Mouse (Mus musculus): ENCODE data around the gene Abca17. TPM values are rescaled to one million over a fixed set of nuclear protein-coding genes. Genes with fewer than 3 reads are reported as not detected.
A peak's percentile ranks its signal among the peaks of the same experiment; 100 is the strongest.

Gene Abca17
- polyA plus RNA-seq, 1 experiment from 2014 or later: not detected

DNA sequence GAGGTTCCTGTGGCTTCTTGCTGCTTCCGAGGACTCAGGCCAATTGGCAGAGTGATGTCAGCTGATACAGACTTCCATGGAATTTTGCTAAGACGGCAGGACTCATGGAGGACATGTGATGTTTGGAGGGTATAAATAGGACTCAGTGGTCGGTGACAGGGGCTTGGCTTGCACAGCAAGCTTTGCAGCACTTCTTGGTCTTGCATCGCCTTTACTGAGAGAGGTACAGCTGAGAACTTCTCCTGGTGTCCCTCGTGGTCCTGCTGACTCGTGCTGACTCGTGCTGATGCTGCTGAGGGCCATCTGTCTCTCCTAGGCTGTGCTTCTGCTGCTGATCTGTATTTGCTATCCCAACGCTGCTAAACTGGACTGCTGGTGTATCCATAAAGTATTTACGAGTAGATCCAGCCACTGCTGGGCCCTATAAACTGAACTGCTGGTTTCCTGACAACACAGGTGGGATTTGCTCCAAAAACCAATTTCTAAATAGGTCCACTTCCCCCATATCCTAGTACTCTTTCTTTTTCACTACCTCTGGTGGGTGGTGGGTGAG, 67.5 kb downstream of the Abca17 start:
- H3K4me2 ChIP-seq (replicated peaks; ENCODE audit: low read depth): no peak overlapping the region
- H3K9me3 ChIP-seq (ENCODE audit: control insufficient read depth): no peaks in the 10 kb centered on the region
- no peaks in the 10 kb centered on the region for H3K4me1 ChIP-seq (replicated peaks; ENCODE audit: control insufficient read depth, insufficient read depth, low read length)
- no peaks in the 10 kb centered on the region for H3K27me3 ChIP-seq (replicated peaks; ENCODE audit: control insufficient read depth, insufficient read depth, low read length)
- no peaks in the 10 kb centered on the region for H3K36me3 ChIP-seq (ENCODE audit: control insufficient read depth, insufficient read depth)
- WGBS: 61% methylated on average over 9 of the region's 9 CpGs
- TF ChIP-seq CTCF (IDR thresholded peaks at IDR 0.05; ENCODE audit: low read depth): no peak
- no peak overlapping the region for H3K9ac ChIP-seq (ENCODE audit: low read depth, low read length)
- H3K4me3 ChIP-seq (ENCODE audit: low read depth, low read length): no peak overlapping the region
- H3K27ac ChIP-seq (ENCODE audit: low read depth, low read length): no peak overlapping the region
- ATAC-seq: no peak

DNA sequence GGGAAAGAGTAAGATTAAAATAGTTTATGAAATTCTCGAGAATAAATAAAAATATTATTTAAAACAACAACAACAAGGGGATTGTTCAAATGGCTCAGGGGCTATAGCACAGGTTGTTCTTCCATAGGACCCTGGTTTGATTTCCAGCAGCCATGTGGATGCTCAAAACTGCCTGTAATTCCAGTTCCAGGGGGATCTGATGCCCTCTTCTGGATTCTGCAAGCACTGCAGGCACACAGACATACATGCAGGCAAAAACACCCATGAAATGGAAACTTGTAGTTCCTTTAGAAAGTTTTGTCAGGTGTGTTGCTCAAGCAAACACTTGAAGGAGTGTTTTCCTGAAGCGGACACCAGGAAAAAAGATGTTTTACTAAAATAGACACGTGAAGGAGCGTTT, 68.2 kb downstream of the Abca17 start:
- no peaks in the 10 kb centered on the region for H3K4me1 ChIP-seq (replicated peaks; ENCODE audit: control insufficient read depth, insufficient read depth, low read length)
- no peak overlapping the region for H3K9ac ChIP-seq (ENCODE audit: low read depth, low read length)
- H3K36me3 ChIP-seq (ENCODE audit: control insufficient read depth, insufficient read depth): no peaks in the 10 kb centered on the region
- no peak overlapping the region for H3K27ac ChIP-seq (ENCODE audit: low read depth, low read length)
- no peak for ATAC-seq
- no peaks in the 10 kb centered on the region for H3K27me3 ChIP-seq (replicated peaks; ENCODE audit: control insufficient read depth, insufficient read depth, low read length)
- H3K4me2 ChIP-seq (replicated peaks; ENCODE audit: low read depth): no peak overlapping the region
- no peaks in the 10 kb centered on the region for H3K9me3 ChIP-seq (ENCODE audit: control insufficient read depth)
- no peak overlapping the region for H3K4me3 ChIP-seq (ENCODE audit: low read depth, low read length)
- peak; percentile 57 for TF ChIP-seq CTCF (IDR thresholded peaks at IDR 0.05; ENCODE audit: low read depth)
- 63% methylated on average over 4 of the region's 4 CpGs for WGBS

DNA sequence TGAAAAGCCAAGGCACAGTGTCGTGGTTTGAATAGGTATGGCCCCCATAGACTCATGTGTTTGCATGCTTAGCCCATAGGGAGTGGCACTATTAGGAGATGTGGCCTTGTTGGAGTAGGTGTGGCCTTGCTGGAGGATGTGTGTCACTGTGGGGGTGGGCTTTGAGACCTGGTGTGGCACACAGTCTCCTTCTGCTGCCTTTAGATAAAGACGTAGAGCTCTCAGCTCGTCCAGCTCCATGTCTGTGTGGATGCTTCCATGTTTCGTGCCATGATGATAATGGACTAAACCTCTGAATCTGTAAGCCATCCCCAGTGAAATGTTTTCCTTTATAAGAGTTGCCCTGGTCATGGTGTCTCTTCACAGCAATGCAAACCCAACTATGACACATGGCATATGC, 71.0 kb downstream of the Abca17 start:
- Histone ChIP-seq H3K9me3 (ENCODE audit: control insufficient read depth) (no peaks in the 10 kb centered on the region), H3K4me3 (ENCODE audit: low read depth, low read length) (no peak overlapping the region), H3K27ac (ENCODE audit: low read depth, low read length) (no peak overlapping the region), H3K27me3 (replicated peaks; ENCODE audit: control insufficient read depth, insufficient read depth, low read length) (no peaks in the 10 kb centered on the region), H3K9ac (ENCODE audit: low read depth, low read length) (no peak overlapping the region), H3K4me2 (replicated peaks; ENCODE audit: low read depth) (no peak overlapping the region), H3K36me3 (ENCODE audit: control insufficient read depth, insufficient read depth) (no peaks in the 10 kb centered on the region), H3K4me1 (replicated peaks; ENCODE audit: control insufficient read depth, insufficient read depth, low read length) (no peaks in the 10 kb centered on the region)
- ATAC-seq: no peak
- TF ChIP-seq CTCF (IDR thresholded peaks at IDR 0.05; ENCODE audit: low read depth): no peak
- WGBS: 72% methylated on average over 4 of the region's 4 CpGs

DNA sequence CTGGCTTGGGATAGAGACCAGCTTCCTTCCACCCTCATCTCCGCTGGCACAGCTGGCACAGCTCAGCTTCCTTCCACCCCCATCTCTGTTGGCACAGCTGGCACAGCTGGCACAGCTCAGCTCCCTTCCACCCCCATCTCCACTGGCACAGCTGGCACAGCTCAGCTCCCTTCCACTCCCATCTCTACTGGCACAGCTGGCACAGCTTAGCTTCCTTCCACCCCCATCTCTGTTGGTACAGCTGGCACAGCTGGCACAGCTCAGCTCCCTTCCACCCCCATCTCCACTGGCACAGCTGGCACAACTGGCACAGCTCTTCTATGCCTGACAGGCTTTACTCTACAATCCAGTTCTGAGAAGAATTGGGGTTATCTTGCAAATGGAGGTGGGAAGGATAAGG, 83.7 kb downstream of the Abca17 start:
- ATAC-seq: no peak
- Histone ChIP-seq H3K27me3 (replicated peaks; ENCODE audit: control insufficient read depth, insufficient read depth, low read length) (no peaks in the 10 kb centered on the region), H3K4me2 (replicated peaks; ENCODE audit: low read depth) (no peak overlapping the region), H3K9me3 (ENCODE audit: control insufficient read depth) (0 out of 2 replicates have a peak, but pooled peaks cover 3% of the 10 kb centered on the region), H3K4me1 (replicated peaks; ENCODE audit: control insufficient read depth, insufficient read depth, low read length) (no peaks in the 10 kb centered on the region), H3K27ac (ENCODE audit: low read depth, low read length) (no peak overlapping the region), H3K36me3 (ENCODE audit: control insufficient read depth, insufficient read depth) (no peaks in the 10 kb centered on the region), H3K9ac (ENCODE audit: low read depth, low read length) (no peak overlapping the region), H3K4me3 (ENCODE audit: low read depth, low read length) (no peak overlapping the region)
- 100% methylated on average over 1 of the region's 1 CpGs for WGBS
- TF ChIP-seq CTCF (IDR thresholded peaks at IDR 0.05; ENCODE audit: low read depth): no peak

DNA sequence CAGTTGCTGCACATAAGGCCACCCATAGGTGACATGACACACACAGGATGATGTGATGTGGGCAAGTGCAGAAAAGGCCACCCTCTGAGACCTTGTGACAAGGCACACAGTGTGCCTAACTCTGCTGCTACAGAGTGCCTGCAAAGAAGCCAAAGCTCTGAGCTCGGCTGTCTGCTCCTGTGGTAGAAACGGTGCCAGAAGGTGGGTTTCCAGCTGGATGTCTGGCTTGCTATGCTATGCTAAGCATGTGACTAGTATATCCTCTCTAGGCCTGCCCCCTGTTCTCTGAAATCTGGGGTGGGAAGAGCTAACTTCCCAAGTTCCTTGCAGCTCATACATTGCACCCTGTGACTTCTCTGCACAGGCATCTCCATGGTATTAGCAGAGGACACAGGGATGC, 86.1 kb downstream of the Abca17 start:
- H3K9ac ChIP-seq (ENCODE audit: low read depth, low read length): no peak overlapping the region
- H3K4me2 ChIP-seq (replicated peaks; ENCODE audit: low read depth): no peak overlapping the region
- H3K9me3 ChIP-seq (ENCODE audit: control insufficient read depth): no peaks in the 10 kb centered on the region
- TF ChIP-seq CTCF (IDR thresholded peaks at IDR 0.05; ENCODE audit: low read depth): no peak
- no peaks in the 10 kb centered on the region for H3K36me3 ChIP-seq (ENCODE audit: control insufficient read depth, insufficient read depth)
- no peak overlapping the region for H3K27ac ChIP-seq (ENCODE audit: low read depth, low read length)
- H3K27me3 ChIP-seq (replicated peaks; ENCODE audit: control insufficient read depth, insufficient read depth, low read length): no peaks in the 10 kb centered on the region
- WGBS: 64% methylated on average over 2 of the region's 2 CpGs
- H3K4me1 ChIP-seq (replicated peaks; ENCODE audit: control insufficient read depth, insufficient read depth, low read length): no peaks in the 10 kb centered on the region
- H3K4me3 ChIP-seq (ENCODE audit: low read depth, low read length): no peak overlapping the region
- no peak for ATAC-seq

DNA sequence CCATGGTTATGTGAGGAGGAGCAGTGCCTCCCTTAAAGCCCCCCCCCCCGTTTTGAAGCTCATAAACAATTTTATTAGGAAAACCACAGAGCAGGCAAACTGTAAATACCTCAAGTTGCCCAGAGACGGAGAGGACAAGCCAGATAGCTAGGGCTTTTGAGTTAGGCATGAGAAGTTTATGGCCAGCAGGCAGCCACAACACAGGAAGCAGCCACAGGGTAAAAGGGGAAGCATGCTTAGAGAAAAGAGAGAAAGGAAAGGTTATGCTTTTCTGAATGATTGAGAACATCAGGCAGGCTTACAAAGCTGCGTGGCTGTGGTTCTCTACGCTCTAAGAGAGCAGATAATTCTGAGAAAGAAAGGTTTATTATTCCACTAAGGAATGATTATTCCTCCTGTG, 90.4 kb downstream of the Abca17 start:
- H3K4me2 ChIP-seq (replicated peaks; ENCODE audit: low read depth): no peak overlapping the region
- no peak overlapping the region for H3K27ac ChIP-seq (ENCODE audit: low read depth, low read length)
- ATAC-seq: no peak
- no peak overlapping the region; the same call in 1 of the 2 replicates for H3K9ac ChIP-seq (ENCODE audit: low read depth, low read length)
- no peak overlapping the region for H3K4me3 ChIP-seq (ENCODE audit: low read depth, low read length)
- 69% methylated on average over 4 of the region's 4 CpGs for WGBS
- H3K36me3 ChIP-seq (ENCODE audit: control insufficient read depth, insufficient read depth): no peaks in the 10 kb centered on the region
- no peaks in the 10 kb centered on the region for H3K4me1 ChIP-seq (replicated peaks; ENCODE audit: control insufficient read depth, insufficient read depth, low read length)
- no peaks in the 10 kb centered on the region for H3K27me3 ChIP-seq (replicated peaks; ENCODE audit: control insufficient read depth, insufficient read depth, low read length)
- no peak for TF ChIP-seq CTCF (IDR thresholded peaks at IDR 0.05; ENCODE audit: low read depth)
- H3K9me3 ChIP-seq (ENCODE audit: control insufficient read depth): no peaks in the 10 kb centered on the region

DNA sequence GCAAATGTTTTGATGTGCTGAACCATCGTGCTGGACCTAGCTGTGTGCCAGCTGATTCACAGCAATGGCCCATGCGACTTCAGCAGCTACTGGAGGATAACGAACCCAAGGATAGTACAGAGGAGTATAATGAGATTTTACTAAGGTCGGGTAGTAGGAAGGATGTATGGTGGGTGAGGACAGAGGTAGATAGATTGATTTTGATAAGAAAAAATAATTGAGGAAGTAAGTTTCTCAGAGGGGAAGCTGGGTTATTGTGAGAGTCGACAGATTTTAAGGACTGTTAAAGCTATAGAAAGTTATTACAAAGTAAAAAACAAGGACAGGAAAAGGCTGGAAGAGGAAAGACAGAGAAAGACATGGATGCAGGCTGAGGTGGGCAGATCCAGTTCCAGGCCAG, 91.2 kb downstream of the Abca17 start:
- Histone ChIP-seq H3K4me2 (replicated peaks; ENCODE audit: low read depth) (no peak overlapping the region), H3K27ac (ENCODE audit: low read depth, low read length) (no peak overlapping the region), H3K4me1 (replicated peaks; ENCODE audit: control insufficient read depth, insufficient read depth, low read length) (no peaks in the 10 kb centered on the region), H3K36me3 (ENCODE audit: control insufficient read depth, insufficient read depth) (no peaks in the 10 kb centered on the region), H3K9ac (ENCODE audit: low read depth, low read length) (no peak overlapping the region), H3K27me3 (replicated peaks; ENCODE audit: control insufficient read depth, insufficient read depth, low read length) (no peaks in the 10 kb centered on the region), H3K9me3 (ENCODE audit: control insufficient read depth) (no peaks in the 10 kb centered on the region), H3K4me3 (ENCODE audit: low read depth, low read length) (no peak overlapping the region)
- no peak for TF ChIP-seq CTCF (IDR thresholded peaks at IDR 0.05; ENCODE audit: low read depth)
- WGBS: 62% methylated on average over 5 of the region's 5 CpGs
- no peak for ATAC-seq
